Mouse (Mus musculus) embryo, embryonic 11 days (tissue): Measurements from ENCODE around the gene Galnt9.

Source experiments
- DNase-seq: peaks from one replicate; pipeline ENCODE4 v3.0.0-alpha.2; 2015

Gene Galnt9

DNA sequence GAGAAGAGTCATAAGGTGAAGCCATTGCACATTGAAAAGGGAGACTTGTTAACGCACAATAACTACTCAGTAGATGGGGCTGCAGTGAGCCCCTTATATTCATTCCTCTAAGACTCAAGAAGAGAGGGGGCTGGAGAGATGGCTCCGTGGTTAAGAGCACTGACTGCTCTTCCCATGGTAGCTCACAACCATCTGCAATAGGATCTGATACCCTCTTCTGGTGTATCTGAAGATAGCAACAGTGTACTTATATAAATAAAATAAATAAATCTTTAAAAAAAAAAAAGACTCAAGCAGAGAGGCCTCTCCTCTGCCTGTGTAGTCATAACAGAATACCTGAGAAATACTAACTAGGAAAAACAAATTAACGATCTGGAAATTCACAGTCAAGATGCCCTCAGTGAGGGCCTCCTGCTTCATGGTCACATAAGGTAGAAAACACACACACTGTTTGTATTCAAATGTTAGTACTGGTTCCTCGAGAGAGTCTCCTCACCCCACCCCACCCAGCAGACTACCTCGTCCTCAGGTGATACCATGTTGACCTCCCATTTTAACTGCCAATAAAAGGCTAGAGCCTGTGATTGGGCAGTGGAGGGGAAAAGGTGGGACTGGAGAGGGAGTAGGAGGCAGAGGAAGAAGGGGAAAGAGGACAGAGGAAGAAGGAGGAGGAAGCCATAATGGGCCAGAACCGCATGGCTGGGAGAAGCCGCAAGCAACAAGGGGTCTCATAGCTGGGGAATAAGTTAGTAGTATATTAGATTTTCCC is 94.3 kb downstream of the Galnt9 start:
- no peak for DNase-seq

DNA sequence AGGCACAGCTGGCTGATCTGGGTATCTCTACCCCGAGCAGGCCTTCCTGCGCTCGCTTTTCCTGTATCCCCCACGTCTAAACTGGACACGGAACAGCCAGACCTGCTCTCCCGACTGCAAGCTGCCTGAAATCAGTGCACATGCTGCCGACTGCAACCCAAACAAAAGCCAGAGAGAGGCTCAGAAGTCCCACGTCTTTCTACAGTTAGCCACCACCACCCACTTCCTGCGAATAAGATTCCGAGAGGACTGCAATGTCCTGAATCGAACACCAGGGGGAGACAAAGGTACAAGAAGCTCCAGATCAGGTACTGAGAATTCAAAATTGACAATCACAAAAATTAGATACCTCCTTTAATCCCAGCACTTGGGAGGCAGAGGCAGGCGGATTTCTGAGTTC is 95.3 kb downstream of the Galnt9 start:
- peak; percentile 69 for DNase-seq

DNA sequence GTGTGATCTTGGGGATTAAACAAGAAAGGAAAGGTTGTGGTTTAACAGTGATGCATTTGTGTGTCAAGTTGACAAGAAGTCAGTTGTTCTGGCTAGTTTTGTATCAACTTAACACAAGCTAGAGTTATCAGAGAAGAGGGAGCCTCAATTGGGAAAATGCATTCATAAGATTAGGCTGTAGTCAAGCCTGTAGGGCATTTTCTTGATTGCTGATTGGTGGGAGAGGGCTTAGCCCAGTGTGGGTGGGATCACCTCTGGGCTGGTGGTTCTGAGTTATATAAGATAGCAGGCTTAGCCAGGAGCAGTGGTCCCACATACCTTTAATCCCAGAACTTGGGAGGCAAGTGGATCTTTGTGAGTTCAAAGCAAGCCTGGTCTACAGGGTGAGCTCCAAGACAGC is 102.2 kb downstream of the Galnt9 start:
- DNase-seq: no peak

- peak; percentile 98 for DNase-seq
Measured at GRCm38 (mm10) chr5:110652719-110653648, 108.8 kb downstream of the Galnt9 start, which contains the start of the genes Noc4l and Ddx51. Gene Noc4l (minus strand): TSS chr5:110653417. Gene Ddx51 (plus strand): TSS chr5:110653451.

DNA sequence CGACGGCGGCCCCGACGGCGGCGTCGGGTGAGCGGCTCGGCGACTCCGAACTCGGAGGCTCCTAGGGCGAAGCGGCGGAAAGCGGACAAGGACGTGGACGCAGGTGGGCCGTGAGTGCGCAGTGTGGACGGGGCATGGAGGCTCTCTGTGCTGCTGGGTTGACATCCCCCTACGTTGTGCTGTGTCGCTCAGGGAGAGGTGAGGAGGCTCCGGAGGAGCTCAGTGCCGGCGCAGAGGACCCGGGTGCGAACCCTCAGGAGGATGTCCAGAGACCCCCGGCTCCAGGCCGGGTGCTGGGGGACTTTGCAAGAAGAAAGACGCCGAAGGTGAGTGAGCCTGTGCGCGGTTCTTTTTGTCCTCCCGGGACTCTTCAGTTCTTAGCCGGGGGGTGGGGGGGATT is 109.5 kb downstream of the Galnt9 start:
- no peak for DNase-seq

DNA sequence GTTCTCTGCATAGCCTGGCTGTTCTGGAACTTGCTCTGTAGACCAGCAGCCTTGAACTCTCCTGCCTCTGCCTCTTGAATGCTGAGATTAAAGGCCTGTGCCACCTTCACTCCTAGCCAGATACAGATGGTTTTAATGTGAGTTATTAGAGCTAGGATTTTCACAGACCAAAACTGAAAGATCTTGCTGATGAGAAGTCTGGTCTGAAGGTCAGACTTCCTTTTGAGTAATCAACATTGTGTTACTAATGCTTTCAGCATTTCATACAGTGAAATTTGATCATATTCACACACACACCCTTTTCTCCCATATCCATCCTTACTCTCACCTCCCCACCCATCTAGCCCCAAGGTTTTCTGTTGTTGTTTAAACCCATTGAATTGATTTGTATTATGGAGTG is 115.5 kb downstream of the Galnt9 start:
- DNase-seq: no peak

DNA sequence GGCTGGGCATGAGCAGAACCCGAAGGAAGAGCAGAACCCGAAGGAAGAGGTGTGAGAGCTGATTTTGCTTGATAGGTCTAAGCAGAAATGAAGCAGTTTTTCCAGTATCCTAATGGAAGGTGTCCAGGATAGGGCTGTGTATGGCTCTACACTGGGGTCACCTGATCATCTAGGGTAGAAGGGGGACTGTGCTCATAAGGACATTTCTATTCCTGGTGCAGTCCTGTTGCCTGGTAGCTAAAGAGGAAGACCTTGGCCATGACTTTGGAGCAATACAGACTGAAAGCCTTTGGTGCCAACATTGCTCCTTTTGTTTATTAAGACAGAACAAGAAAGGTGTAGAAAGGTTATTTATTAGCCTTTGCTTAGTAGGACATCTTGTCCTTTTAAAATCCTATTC is 119.9 kb downstream of the Galnt9 start:
- DNase-seq: no peak

DNA sequence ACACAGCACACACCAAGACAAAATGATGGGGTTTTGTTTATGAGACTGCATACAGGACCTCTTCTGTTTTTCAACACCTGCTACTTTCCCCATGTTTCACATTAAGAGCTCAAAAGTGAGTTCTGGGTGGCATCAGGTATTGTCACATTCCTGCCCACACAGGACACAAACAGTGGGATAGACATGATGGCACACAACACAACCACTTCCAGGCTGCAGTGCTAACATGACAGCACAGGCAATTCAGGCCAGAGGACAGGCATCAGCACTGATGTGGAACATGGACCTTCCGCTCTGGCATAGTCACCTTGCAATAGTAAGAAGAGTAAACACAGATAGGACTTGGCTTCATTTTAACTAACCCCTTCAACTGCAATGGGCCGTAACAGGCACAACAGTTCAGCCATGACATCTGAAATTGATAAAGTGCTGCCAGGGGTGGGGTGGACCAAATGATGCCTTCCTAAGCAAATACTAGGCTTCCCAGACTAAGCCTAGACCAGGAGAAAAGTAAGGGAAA is 120.7 kb downstream of the Galnt9 start:
- DNase-seq: no peak

DNA sequence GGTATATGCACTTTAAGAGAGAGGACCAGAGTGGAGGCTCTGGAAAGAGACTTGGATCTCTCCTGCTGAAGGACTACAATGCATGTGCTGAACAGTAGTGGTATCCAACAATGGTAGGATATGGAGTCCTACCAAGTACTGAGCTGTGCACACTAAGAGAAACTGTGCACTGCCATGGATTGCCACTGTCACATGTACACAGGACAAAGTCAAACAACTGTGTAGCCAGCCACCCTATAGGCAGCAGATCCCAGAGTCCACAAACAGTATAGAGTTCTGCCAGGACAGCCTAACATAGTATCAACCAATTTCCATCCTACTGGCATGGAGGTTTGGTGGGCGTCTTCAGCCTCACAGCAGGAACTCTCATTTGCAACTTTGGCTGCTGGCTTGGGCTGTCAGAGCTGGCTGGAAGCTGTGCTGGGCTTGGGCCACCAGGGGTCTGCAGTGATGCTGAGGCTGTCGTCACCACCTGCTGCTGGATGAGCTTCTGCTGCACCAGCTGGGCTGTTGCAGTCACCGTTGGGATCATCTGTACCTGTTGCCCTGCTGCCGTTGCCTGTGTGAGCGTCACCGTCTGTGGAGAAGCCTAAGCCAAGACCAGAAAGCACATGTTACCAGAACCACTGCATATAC is 121.4 kb downstream of the Galnt9 start:
- no peak for DNase-seq
